Mouse (Mus musculus) CD8-positive naive resting alpha-beta T cell, adult 57 days (primary cell): ENCODE measurements around the gene Higd1a. TPM values are rescaled to one million over a fixed set of nuclear protein-coding genes. Genes with fewer than 3 reads are reported as not detected.

ENCODE experiments used
- total RNA-seq: library from RNA; stranded (reverse); gene quantifications from one replicate; pipeline ENCODE4 v1.2.4, GENCODE M21; 2023

Gene Higd1a
- total RNA-seq: 20.5 TPM

DNA sequence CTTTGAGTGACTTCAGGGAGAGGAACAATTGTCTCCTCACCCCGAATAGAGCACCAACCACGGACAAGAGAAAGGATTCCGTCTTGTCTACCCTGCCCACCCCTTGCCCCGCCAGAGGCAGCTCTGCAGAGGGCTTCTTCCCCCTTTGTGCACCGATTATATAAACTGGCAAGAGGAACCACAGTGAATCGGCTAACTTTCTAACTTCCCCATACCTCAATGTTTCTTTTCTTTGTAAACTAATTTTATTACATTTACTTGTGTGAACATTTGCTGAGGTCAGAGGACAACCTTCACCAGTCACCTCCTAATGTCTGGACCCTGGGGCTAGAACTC lies at the start of gene Higd1a:
Gene Higd1a (minus strand): TSS at position 210 of the 336 bp plus-strand sequence.

GRCm38 (mm10) chr9:121898245-121898644 lies 40.1 kb upstream of the Higd1a start, which contains the start of gene Ackr2:
Gene Ackr2 (plus strand): TSS chr9:121898355.

DNA sequence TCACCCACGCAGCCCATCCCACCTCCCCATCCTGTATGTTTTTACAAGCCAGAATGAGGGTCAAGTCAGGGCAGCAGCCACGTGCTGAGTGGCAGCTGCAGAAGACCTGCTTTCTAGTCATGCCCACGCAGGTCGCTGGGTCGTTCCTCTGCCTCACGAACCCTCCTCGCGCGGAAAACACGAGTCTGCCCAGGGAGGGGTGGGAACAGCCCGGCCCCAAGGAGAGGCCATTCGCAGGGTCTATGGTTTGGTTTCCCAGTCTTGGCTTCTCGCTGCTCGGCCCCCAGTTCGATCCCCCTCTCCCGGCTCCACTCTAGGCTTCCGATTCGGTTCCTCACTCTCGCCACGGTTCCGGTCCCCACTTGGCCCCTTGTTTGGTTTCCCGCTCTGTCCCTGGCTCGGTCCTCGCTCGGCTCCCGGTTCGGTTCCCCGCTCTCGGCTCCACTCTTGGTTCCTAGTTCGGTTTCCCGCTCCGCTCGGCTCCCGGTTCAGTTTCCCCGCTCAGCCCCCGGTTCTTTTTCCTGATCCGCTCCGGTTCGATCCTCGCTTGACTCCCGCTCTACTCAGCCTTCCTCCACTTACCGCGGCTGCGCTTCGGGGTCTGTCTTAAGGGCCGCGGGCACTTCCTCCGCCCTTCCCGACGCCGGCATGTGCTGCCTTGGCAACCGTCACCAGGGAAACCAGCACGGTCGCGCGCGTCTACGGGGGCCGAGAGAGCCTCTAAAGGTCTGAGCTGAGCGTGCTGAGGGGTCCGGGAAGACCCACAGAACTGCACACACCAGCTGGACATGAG lies 19.1 kb downstream of the Higd1a start, which contains the start of gene Ccdc13:
Gene Ccdc13 (minus strand): TSS at position 633 of the 793 bp plus-strand sequence.

Other genes with a start within 250 kb of the Higd1a start
- not detected for gene Lyzl4, start 216.3 kb downstream of the Higd1a start, total RNA-seq
- 75.8 TPM for gene Vipr1, start 215.6 kb downstream of the Higd1a start, total RNA-seq
- gene Sec22c, start 152.9 kb downstream of the Higd1a start, total RNA-seq: 35.3 TPM
- 16.7 TPM for gene Ss18l2, start 148.0 kb downstream of the Higd1a start, total RNA-seq
- 218 TPM for gene Nktr, start 139.2 kb downstream of the Higd1a start, total RNA-seq
- gene Zfp651, start 99.0 kb downstream of the Higd1a start, total RNA-seq: 0.95 TPM
- gene Klhl40, start 80.8 kb downstream of the Higd1a start, total RNA-seq: not detected
- not detected for gene Hhatl, start 65.9 kb downstream of the Higd1a start, total RNA-seq
- gene Ccdc13, start 18.9 kb downstream of the Higd1a start, total RNA-seq: not detected
- gene Ackr2, start 40.0 kb upstream of the Higd1a start, total RNA-seq: 3.9 TPM
- not detected for gene Cyp8b1, start 57.9 kb upstream of the Higd1a start, total RNA-seq
- 0.18 TPM for gene Fam198a, start 92.6 kb upstream of the Higd1a start, total RNA-seq
- 0.21 TPM for gene Pomgnt2, start 138.7 kb upstream of the Higd1a start, total RNA-seq